Mouse (Mus musculus) CH12.LX (cell line): ENCODE measurements around the gene Phtf2. TPM values are rescaled to one million over a fixed set of nuclear protein-coding genes. Genes with fewer than 3 reads are reported as not detected.

Source experiments
- DNase-seq: peaks from one replicate; pipeline ENCODE4 v3.0.0-alpha.2; 2013; ENCODE audit errors: extremely low read depth
- H3K27ac ChIP-seq: 2 replicates; pipeline ENCODE4 v1.5.1; 2012; ENCODE audit warnings: low read depth, mild to moderate bottlenecking, control low read depth, moderate library complexity; ENCODE audit not compliant: insufficient read depth
- H3K27me3 ChIP-seq: replicated peaks from 2 replicates; pipeline ENCODE3; 2012; ENCODE audit warnings: inconsistent platforms
- H3K36me3 ChIP-seq, 2 experiments: replicated peaks in 1 of 2; 2 replicates each; pipeline versions ENCODE3 to v1.6.1; 2012; ENCODE audit warnings: inconsistent platforms in 1 of 2, low read length in 1 of 2, mild to moderate bottlenecking in 1 of 2, mixed read lengths in 1 of 2, moderate library complexity in 1 of 2; ENCODE audit not compliant: control insufficient read depth in 1 of 2, insufficient read depth in 1 of 2
- H3K4me1 ChIP-seq, 2 experiments: 2 replicates each; pipeline ENCODE4 v1.6.1; 2012; ENCODE audit warnings: inconsistent platforms in 1 of 2, moderate library complexity in 1 of 2; ENCODE audit not compliant: insufficient read depth in 2 of 2, control insufficient read depth in 1 of 2
- H3K4me2 ChIP-seq: 2 replicates; pipeline ENCODE4 v1.6.1; 2012; ENCODE audit warnings: low read depth, mild to moderate bottlenecking, control low read depth; ENCODE audit not compliant: poor library complexity, insufficient read depth, severe bottlenecking
- H3K4me3 ChIP-seq, 3 experiments: fragments of 150-350 bp in 1 of 3; sonication (generic) in 1 of 3; replicated peaks in 1 of 3; 2 replicates each; pipeline versions ENCODE3 to v1.5.1; 2011 to 2012; ENCODE audit warnings: low read depth in 2 of 3, low read length in 2 of 3, mild to moderate bottlenecking in 2 of 3, moderate library complexity in 2 of 3, control low read depth in 1 of 3, improper control_type of control experiment in 1 of 3, inconsistent platforms in 1 of 3, mixed read lengths in 1 of 3; ENCODE audit not compliant: poor library complexity in 1 of 3
- H3K79me2 ChIP-seq: replicated peaks from 2 replicates; pipeline ENCODE4 v1.6.1; 2012; ENCODE audit warnings: mild to moderate bottlenecking, moderate library complexity; ENCODE audit not compliant: control insufficient read depth, poor library complexity, insufficient read depth, severe bottlenecking; ENCODE audit errors: extremely low read depth
- H3K9ac ChIP-seq: 2 replicates; pipeline ENCODE4 v1.6.1; 2012; ENCODE audit warnings: low read depth, mild to moderate bottlenecking, control low read depth, moderate library complexity; ENCODE audit not compliant: insufficient read depth
- H3K9me3 ChIP-seq: replicated peaks from 2 replicates; pipeline ENCODE3; 2012; ENCODE audit warnings: low read length, inconsistent platforms, mixed read lengths
- BHLHE40 ChIP-seq: IDR thresholded peaks from 2 replicates; pipeline ENCODE4 v1.6.1; 2011; ENCODE audit warnings: mild to moderate bottlenecking, low read depth, low read length, improper control_type of control experiment
- CHD1 ChIP-seq: IDR thresholded peaks from 2 replicates; pipeline ENCODE4 v1.6.1; 2012; ENCODE audit warnings: low read depth, low read length, improper control_type of control experiment, inconsistent platforms
- CHD2 ChIP-seq: IDR thresholded peaks from 2 replicates; pipeline ENCODE4 v1.6.1; 2011; ENCODE audit warnings: low read length, improper control_type of control experiment
- EP300 ChIP-seq: IDR thresholded peaks from 2 replicates; pipeline ENCODE4 v1.6.1; 2011; ENCODE audit warnings: low read length, improper control_type of control experiment
- ETS1 ChIP-seq: conservative IDR thresholded peaks from 2 replicates; pipeline ENCODE4 v1.6.1; 2012; ENCODE audit warnings: low read depth, mild to moderate bottlenecking, inconsistent platforms, low read length, improper control_type of control experiment, moderate library complexity
- HCFC1 ChIP-seq: IDR thresholded peaks from 2 replicates; pipeline ENCODE4 v1.6.1; 2012; ENCODE audit warnings: low read depth, mild to moderate bottlenecking, inconsistent platforms, low read length, improper control_type of control experiment
- JUND ChIP-seq: conservative IDR thresholded peaks from 2 replicates; pipeline ENCODE4 v1.6.1; 2011; ENCODE audit warnings: low read depth, low read length, improper control_type of control experiment
- MAFK ChIP-seq: IDR thresholded peaks from 2 replicates; pipeline ENCODE4 v1.6.1; 2011; ENCODE audit warnings: low read length, improper control_type of control experiment; ENCODE audit not compliant: insufficient replicate concordance
- MAX ChIP-seq: IDR thresholded peaks from 2 replicates; pipeline ENCODE4 v1.6.1; 2011; ENCODE audit warnings: low read length, improper control_type of control experiment
- MAZ ChIP-seq: IDR thresholded peaks from 2 replicates; pipeline ENCODE4 v1.6.1; 2012; ENCODE audit warnings: low read depth, mild to moderate bottlenecking, inconsistent platforms, low read length, improper control_type of control experiment, moderate library complexity
- MEF2A ChIP-seq: IDR thresholded peaks from 2 replicates; pipeline ENCODE4 v1.6.1; 2014; ENCODE audit warnings: low read depth, mild to moderate bottlenecking, inconsistent platforms, low read length, improper control_type of control experiment, borderline replicate concordance
- MYC ChIP-seq: IDR thresholded peaks from 2 replicates; pipeline ENCODE4 v1.6.1; 2011; ENCODE audit warnings: low read depth, mild to moderate bottlenecking, improper control_type of control experiment, low read length
- SMC3 ChIP-seq: IDR thresholded peaks from 2 replicates; pipeline ENCODE4 v1.6.1; 2011; ENCODE audit warnings: low read depth, low read length, improper control_type of control experiment
- TBP ChIP-seq: conservative IDR thresholded peaks from 2 replicates; pipeline ENCODE4 v1.6.1; 2011; ENCODE audit warnings: low read depth, low read length, improper control_type of control experiment
- TCF12 ChIP-seq: IDR thresholded peaks from 2 replicates; pipeline ENCODE4 v1.6.1; 2014; ENCODE audit warnings: low read depth, mild to moderate bottlenecking, inconsistent platforms, low read length, improper control_type of control experiment
- UBTF ChIP-seq: IDR thresholded peaks from 2 replicates; pipeline ENCODE4 v1.6.1; 2012; ENCODE audit warnings: low read depth, mild to moderate bottlenecking, inconsistent platforms, low read length, improper control_type of control experiment, moderate library complexity
- USF2 ChIP-seq: conservative IDR thresholded peaks from 2 replicates; pipeline ENCODE4 v1.6.1; 2011; ENCODE audit warnings: low read depth, low read length, improper control_type of control experiment
- ZMIZ1 ChIP-seq: IDR thresholded peaks from 2 replicates; pipeline ENCODE4 v1.6.1; 2012; ENCODE audit warnings: low read depth, mild to moderate bottlenecking, inconsistent platforms, low read length, improper control_type of control experiment
- ZNF384 ChIP-seq: IDR thresholded peaks from 2 replicates; pipeline ENCODE4 v1.6.1; 2012; ENCODE audit warnings: low read depth, low read length, improper control_type of control experiment, inconsistent platforms
- dilution Hi-C: fragments of 300-500 bp; cut with MboI; formaldehyde crosslinking; loops from 2 replicates; pipeline ENCODE4 v1.14.3; 2020; ENCODE audit warnings: low sequenced_read_pairs; ENCODE audit not compliant: extremely low pct_unique_long_range_greater_than_20kb, extremely low pct_ligation_motif_present
- in situ Hi-C: fragments of 300-500 bp; cut with MboI; formaldehyde crosslinking; loops from 3 replicates; pipeline ENCODE4 v1.14.3; 2019; ENCODE audit warnings: low sequenced_read_pairs, low pct_ligation_motif_present, low pct_unique_long_range_greater_than_20kb, mixed read lengths
- polyA plus RNA-seq: library from polyadenylated mRNA; unstranded; fragments of >175 nt; gene quantifications from 2 replicates; pipeline ENCODE4 v1.2.1, GENCODE M21; 2012; ENCODE audit warnings: low read depth; ENCODE audit not compliant: insufficient read length
- total RNA-seq, 2 experiments: library from RNA; depleted of rRNA; stranded (reverse); fragments of 300-350 nt in 1 of 2; fragments of >200 nt in 1 of 2; gene quantifications; 2 replicates each; pipeline ENCODE4 v1.2.3; 2012 to 2014

The Phtf2 gene
- total and polyA plus RNA-seq, 3 experiments: 18.5 to 30.4 (median 28.1) TPM

- TF ChIP-seq HCFC1 (no peak), USF2 (no peak), SMC3 (no peak), CHD1 (no peak), MAX (no peak), EP300 (peak; percentile 88)
Observed at GRCm38 (mm10) chr5:20930430-20930829, 48.5 kb upstream of the Phtf2 start (continued).

- peaks cover 6 to 12% of the 10 kb centered on the region in 2 experiments for H3K36me3 ChIP-seq
- no peak for DNase-seq
Observed at GRCm38 (mm10) chr5:20929669-20930151, 47.8 kb upstream of the Phtf2 start.

GRCm38 (mm10) chr5:20925451-20925850, 43.5 kb upstream of the Phtf2 start:
- in situ Hi-C loops: no loop called here
- Histone ChIP-seq H3K9ac (no peak overlapping the region), H3K27me3 (no peaks in the 10 kb centered on the region), H3K27ac (peak overlapping the region; percentile 10; the same call in 1 of the 2 replicates)
- TF ChIP-seq HCFC1 (no peak), ZMIZ1 (no peak), TCF12 (no peak), CHD2 (no peak), CHD1 (no peak), EP300 (no peak), MYC (no peak), BHLHE40 (no peak), MAZ (no peak), MAFK (no peak), JUND (no peak), ZNF384 (no peak)
- TF ChIP-seq, all 38 proteins: peak for 0
- peaks cover 4 to 33% of the 10 kb centered on the region in 2 experiments; a peak in 3 of 4 replicates for H3K4me1 ChIP-seq
- no peak overlapping the region for H3K4me2 ChIP-seq
- DNase-seq: no peak
- H3K79me2 ChIP-seq: peaks cover 49% of the 10 kb centered on the region
- H3K9me3 ChIP-seq: no peaks in the 10 kb centered on the region
- dilution Hi-C loops: no loop called here
- H3K36me3 ChIP-seq: peaks cover 14 to 33% of the 10 kb centered on the region in 2 experiments
- H3K4me3 ChIP-seq: no peak overlapping the region

More at GRCm38 (mm10) chr5:20929669-20930151, 47.8 kb upstream of the Phtf2 start:
- H3K9me3 ChIP-seq: no peaks in the 10 kb centered on the region
- peaks cover 74% of the 10 kb centered on the region for H3K79me2 ChIP-seq
- no peak overlapping the region for H3K9ac ChIP-seq
- H3K4me2 ChIP-seq: no peak overlapping the region
- TF ChIP-seq TBP (no peak), MEF2A (no peak), EP300 (peak; percentile 42; the same call in 1 of the 2 replicates), USF2 (no peak), TCF12 (no peak), UBTF (no peak), MAFK (no peak), ETS1 (peak; percentile 56; the same call in 1 of the 2 replicates)
- TF ChIP-seq, all 38 proteins: peak for 2
- in situ Hi-C loops: no loop called here
- Histone ChIP-seq H3K27ac (no peak overlapping the region), H3K4me1 (peaks cover 9 to 65% of the 10 kb centered on the region in 2 experiments; a peak in 3 of 4 replicates), H3K27me3 (no peaks in the 10 kb centered on the region), H3K4me3 (no peak overlapping the region)
- dilution Hi-C loops: no loop called here
